Mouse (Mus musculus) bone marrow macrophage, adult 2 months (primary cell): ENCODE data around the gene Hist4h4.

Experiments used
- CTCF ChIP-seq: IDR thresholded peaks from 2 replicates; pipeline ENCODE4 v1.5.1; 2012; ENCODE audit warnings: low read depth, mild to moderate bottlenecking, low read length, moderate library complexity
- POLR2A ChIP-seq: IDR thresholded peaks from 2 replicates; pipeline ENCODE4 v1.6.1; 2012; ENCODE audit warnings: mild to moderate bottlenecking, low read depth, low read length, borderline replicate concordance

DNA sequence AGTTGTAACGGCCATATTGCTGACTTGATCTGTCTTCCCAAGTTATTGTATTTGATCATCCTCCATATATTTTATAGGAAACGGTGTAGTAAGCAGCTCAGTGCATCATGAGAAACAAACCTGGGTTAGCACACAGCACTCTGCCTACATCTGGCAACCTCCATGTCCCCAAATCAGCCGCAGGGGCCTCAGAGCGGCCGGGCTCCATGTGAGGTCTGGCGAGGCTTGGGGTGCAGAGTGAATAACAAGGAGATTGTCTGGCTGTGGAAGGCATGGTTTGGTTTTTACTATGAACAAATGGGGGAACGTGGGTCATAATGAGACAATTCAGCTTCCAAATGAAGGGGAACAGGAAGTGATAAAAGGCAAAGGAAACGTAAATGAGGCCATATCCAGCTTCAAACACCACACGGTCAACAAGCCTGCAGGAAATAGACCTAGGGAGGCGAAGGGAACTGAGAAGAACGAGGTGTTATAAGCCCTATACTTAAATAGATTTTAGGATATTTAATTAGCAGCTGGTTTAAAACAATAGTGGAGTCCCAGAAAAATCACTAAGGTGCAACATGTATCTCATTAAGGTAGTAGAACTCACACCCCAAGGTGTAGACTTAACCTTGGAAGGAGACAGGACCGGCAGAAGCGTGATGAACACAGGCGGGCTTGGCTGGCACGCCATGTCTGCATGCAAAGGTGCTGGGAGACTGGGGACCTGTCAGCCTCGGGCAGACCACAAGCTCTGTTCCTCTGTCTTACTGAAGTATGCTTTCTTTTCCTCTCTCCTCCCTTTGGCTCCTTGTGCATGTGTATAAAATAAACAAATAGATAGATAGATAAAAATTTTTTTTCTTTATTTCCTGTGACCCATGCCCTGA, 11.1 kb downstream of the Hist4h4 start:
- TF ChIP-seq CTCF, result no peak
- no peak for TF ChIP-seq POLR2A
